Mouse (Mus musculus): ENCODE results near the gene 4930402H24Rik. TPM values are rescaled to one million over a fixed set of nuclear protein-coding genes. Genes with fewer than 3 reads are reported as not detected.

4930402H24Rik gene
- polyA plus RNA-seq, 1 experiment from 2014 or later, result 70.6 TPM

DNA sequence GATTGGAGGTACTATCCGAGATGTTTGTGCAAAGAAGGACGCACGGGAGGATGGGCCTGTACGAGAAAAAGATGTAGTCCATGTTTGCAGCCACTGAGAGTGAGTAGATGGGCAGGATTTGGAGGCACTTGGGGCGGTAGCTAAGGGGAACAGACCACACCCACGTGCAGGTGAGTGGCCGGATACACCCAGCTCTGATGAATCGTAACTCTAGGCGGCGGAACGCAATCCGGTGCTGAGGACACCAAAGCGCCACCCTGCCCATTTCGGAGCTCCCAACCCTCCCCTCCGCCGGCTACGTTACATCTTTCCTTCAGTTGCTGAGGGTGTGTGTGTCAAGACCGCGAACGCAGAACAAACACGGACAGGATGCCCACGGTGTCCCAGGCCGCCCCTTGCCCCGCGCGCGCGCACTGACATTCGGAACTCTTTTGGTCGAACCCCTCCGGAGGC lies 209.5 kb downstream of the 4930402H24Rik start:
- peak overlapping the region; percentile 98 for H3K4me2 ChIP-seq (replicated peaks; ENCODE audit: low read depth, low read length)
- no peaks in the 10 kb centered on the region for H3K36me3 ChIP-seq (ENCODE audit: control insufficient read depth, insufficient read depth, low read length)
- H3K4me1 ChIP-seq (replicated peaks; ENCODE audit: control insufficient read depth, insufficient read depth, low read length), result no peaks in the 10 kb centered on the region
- H3K4me3 ChIP-seq (ENCODE audit: low read depth, low read length), result peak overlapping the region; percentile 54
- H3K9me3 ChIP-seq (ENCODE audit: control insufficient read depth, low read length), result no peaks in the 10 kb centered on the region
- ATAC-seq (ENCODE audit: low FRiP score) (no peak), DNase-seq (ENCODE audit: low spot score) (no peak)
- H3K9ac ChIP-seq (ENCODE audit: low read depth, low read length), result peak overlapping the region; percentile 38; the same call in 1 of the 2 replicates
- H3K27ac ChIP-seq (ENCODE audit: low read depth, low read length), result no peak overlapping the region
- WGBS, result under 1% methylated on average over 31 of the region's 31 CpGs
- H3K27me3 ChIP-seq (ENCODE audit: control insufficient read depth, insufficient read depth, low read length), result peaks cover 31% of the 10 kb centered on the region

DNA sequence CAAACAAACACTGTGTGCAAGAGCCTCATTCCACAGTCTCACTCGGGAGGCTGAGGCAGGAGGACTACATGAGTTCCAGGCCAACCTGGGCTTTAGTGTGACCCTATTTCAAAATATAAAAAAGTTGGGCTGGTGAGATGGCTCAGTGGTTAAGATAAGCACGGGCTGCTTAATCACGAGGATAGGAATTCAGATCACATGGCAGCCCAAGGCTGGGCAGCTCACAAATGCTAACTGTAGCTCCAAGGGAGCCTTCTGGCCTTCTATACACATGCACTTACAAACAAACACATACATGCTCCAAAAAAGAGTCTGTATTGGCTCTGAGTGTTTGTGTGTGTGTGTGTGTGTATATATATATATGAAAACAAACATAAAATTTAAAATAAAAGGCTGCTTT lies 212.6 kb downstream of the 4930402H24Rik start:
- WGBS, result 46% methylated on average over 3 of the region's 3 CpGs
- H3K4me1 ChIP-seq (replicated peaks; ENCODE audit: control insufficient read depth, insufficient read depth, low read length), result no peaks in the 10 kb centered on the region
- no peak overlapping the region for H3K4me2 ChIP-seq (replicated peaks; ENCODE audit: low read depth, low read length)
- H3K27me3 ChIP-seq (ENCODE audit: control insufficient read depth, insufficient read depth, low read length), result peaks cover 27% of the 10 kb centered on the region
- DNase-seq (ENCODE audit: low spot score), result no peak
- H3K9ac ChIP-seq (ENCODE audit: low read depth, low read length), result no peak overlapping the region
- no peaks in the 10 kb centered on the region for H3K36me3 ChIP-seq (ENCODE audit: control insufficient read depth, insufficient read depth, low read length)
- no peak for ATAC-seq (ENCODE audit: low FRiP score)
- H3K9me3 ChIP-seq (ENCODE audit: control insufficient read depth, low read length), result no peaks in the 10 kb centered on the region
- H3K27ac ChIP-seq (ENCODE audit: low read depth, low read length), result no peak overlapping the region
- no peak overlapping the region for H3K4me3 ChIP-seq (ENCODE audit: low read depth, low read length)

DNA sequence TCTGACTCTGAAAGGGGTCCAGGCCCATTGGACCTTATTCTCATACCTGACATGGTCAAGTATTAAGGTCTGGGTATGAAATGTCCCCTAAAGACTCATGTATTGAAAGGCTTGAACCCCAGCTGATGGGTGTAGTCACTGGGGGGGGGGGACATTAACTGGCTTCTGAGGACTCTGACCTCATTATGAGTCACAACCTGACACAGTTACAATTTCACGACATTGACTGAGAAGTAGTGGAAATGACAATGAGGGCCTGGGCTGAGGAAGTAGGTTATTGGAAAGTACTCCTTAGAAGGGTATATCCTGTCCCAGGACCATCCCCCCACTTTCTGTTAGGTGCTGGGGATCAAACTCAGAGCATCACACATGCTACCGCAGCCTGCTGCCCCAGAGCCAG lies 217.2 kb downstream of the 4930402H24Rik start:
- Histone ChIP-seq H3K4me2 (replicated peaks; ENCODE audit: low read depth, low read length) (no peak overlapping the region), H3K36me3 (ENCODE audit: control insufficient read depth, insufficient read depth, low read length) (no peaks in the 10 kb centered on the region), H3K4me3 (ENCODE audit: low read depth, low read length) (no peak overlapping the region), H3K9ac (ENCODE audit: low read depth, low read length) (no peak overlapping the region), H3K27ac (ENCODE audit: low read depth, low read length) (no peak overlapping the region), H3K4me1 (replicated peaks; ENCODE audit: control insufficient read depth, insufficient read depth, low read length) (no peaks in the 10 kb centered on the region), H3K9me3 (ENCODE audit: control insufficient read depth, low read length) (no peaks in the 10 kb centered on the region), H3K27me3 (ENCODE audit: control insufficient read depth, insufficient read depth, low read length) (no peaks in the 10 kb centered on the region)
- DNase-seq (ENCODE audit: low spot score) (no peak), ATAC-seq (ENCODE audit: low FRiP score) (no peak)
- 70% methylated on average over 2 of the region's 2 CpGs for WGBS

DNA sequence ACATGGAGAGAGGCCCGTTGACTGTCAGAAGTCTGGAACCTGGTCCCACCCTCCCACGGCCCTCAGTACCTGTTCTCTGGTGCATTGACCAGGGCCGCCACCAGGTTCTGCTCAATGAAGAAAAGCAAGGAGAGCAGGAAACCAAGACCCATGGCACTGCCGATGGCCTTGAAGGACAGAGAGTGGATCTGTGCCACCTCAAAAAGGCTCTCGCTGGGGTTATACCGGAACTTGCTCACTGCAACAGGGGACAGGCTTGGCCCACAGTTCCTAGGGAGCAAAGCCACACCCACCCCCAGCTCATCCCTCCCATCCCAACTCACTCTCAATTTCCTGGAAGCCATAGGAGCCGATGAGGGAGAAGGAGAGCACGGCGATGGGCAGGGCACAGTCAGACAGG lies 220.8 kb downstream of the 4930402H24Rik start:
- WGBS, result 92% methylated on average over 9 of the region's 9 CpGs
- DNase-seq (ENCODE audit: low spot score) (no peak), ATAC-seq (ENCODE audit: low FRiP score) (no peak)
- no peak overlapping the region for H3K27ac ChIP-seq (ENCODE audit: low read depth, low read length)
- no peak overlapping the region for H3K4me2 ChIP-seq (replicated peaks; ENCODE audit: low read depth, low read length)
- no peaks in the 10 kb centered on the region for H3K4me1 ChIP-seq (replicated peaks; ENCODE audit: control insufficient read depth, insufficient read depth, low read length)
- no peaks in the 10 kb centered on the region for H3K9me3 ChIP-seq (ENCODE audit: control insufficient read depth, low read length)
- H3K9ac ChIP-seq (ENCODE audit: low read depth, low read length), result no peak overlapping the region
- no peaks in the 10 kb centered on the region for H3K27me3 ChIP-seq (ENCODE audit: control insufficient read depth, insufficient read depth, low read length)
- H3K36me3 ChIP-seq (ENCODE audit: control insufficient read depth, insufficient read depth, low read length), result peaks cover 2% of the 10 kb centered on the region; the same call in 1 of the 2 replicates
- H3K4me3 ChIP-seq (ENCODE audit: low read depth, low read length), result no peak overlapping the region

DNA sequence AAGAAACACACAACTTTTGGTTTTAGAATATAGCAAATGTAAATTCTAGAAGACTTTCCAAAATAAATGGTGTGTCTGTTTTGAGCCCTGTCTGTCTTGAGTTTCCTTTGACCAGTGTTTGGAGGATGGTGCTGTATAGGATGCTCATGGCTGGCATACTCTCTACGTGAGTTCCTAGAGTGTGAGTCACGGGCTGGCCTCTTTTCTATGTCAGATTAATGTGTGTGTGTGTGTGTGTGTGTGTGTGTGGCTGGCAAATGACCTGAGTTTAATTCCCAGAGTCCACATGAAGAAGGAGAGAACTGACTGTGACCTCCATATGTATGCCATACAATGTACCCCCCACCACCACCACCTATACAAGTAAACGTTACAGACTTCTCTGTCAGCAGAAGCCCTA lies 224.7 kb downstream of the 4930402H24Rik start:
- H3K4me1 ChIP-seq (replicated peaks; ENCODE audit: control insufficient read depth, insufficient read depth, low read length), result no peaks in the 10 kb centered on the region
- no peak overlapping the region for H3K27ac ChIP-seq (ENCODE audit: low read depth, low read length)
- WGBS, result 84% methylated on average over 3 of the region's 3 CpGs
- ATAC-seq (ENCODE audit: low FRiP score) (no peak), DNase-seq (ENCODE audit: low spot score) (no peak)
- H3K9ac ChIP-seq (ENCODE audit: low read depth, low read length), result no peak overlapping the region
- no peak overlapping the region for H3K4me2 ChIP-seq (replicated peaks; ENCODE audit: low read depth, low read length)
- H3K9me3 ChIP-seq (ENCODE audit: control insufficient read depth, low read length), result no peaks in the 10 kb centered on the region
- H3K4me3 ChIP-seq (ENCODE audit: low read depth, low read length), result no peak overlapping the region
- H3K27me3 ChIP-seq (ENCODE audit: control insufficient read depth, insufficient read depth, low read length), result no peaks in the 10 kb centered on the region
- peaks cover 11% of the 10 kb centered on the region; the same call in 1 of the 2 replicates for H3K36me3 ChIP-seq (ENCODE audit: control insufficient read depth, insufficient read depth, low read length)

DNA sequence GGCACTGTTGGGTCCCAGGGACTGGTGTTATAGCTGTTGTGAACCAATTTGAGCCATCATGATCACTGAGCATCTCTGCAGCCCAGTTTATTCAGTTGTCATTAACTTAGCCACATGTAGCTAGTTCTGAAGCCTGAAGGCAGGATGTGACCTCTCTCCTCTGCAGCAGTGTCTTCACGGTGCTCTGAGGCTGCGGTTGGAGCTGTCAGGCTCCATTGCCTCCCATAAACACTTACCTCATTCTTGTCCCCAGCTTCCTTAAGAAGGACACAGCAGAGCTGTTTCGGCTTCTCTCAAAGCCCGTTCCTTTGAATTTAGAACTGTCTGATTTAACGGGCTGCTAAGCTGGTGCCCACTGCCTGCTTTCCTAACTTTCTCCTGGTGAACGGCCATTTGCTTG lies 226.3 kb downstream of the 4930402H24Rik start:
- peaks cover 16% of the 10 kb centered on the region; the same call in 1 of the 2 replicates for H3K36me3 ChIP-seq (ENCODE audit: control insufficient read depth, insufficient read depth, low read length)

DNA sequence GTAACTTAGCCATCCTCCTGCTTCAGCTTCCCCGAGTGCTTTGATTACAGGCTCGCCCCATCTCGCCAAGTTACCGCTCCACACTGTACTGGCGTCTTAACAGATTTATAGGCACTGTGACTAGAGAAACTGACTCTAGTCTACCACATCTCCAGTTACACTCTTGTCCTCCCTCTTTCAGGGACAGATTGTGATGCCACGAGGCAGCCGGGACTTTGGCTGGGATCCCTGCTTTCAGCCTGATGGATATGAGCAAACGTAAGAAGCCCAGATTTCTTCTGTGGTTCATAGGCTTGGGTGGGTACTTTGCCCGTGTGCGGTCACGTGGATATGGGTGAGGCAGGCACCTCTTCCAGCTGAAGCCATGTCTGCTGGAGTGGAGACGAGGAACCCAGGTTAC lies 227.1 kb downstream of the 4930402H24Rik start:
- H3K4me3 ChIP-seq (ENCODE audit: low read depth, low read length), result no peak overlapping the region
- no peak overlapping the region for H3K27ac ChIP-seq (ENCODE audit: low read depth, low read length)
- peaks cover 18% of the 10 kb centered on the region; the same call in 1 of the 2 replicates for H3K36me3 ChIP-seq (ENCODE audit: control insufficient read depth, insufficient read depth, low read length)
- DNase-seq (ENCODE audit: low spot score) (no peak), ATAC-seq (ENCODE audit: low FRiP score) (no peak)
- H3K9me3 ChIP-seq (ENCODE audit: control insufficient read depth, low read length), result no peaks in the 10 kb centered on the region
- no peaks in the 10 kb centered on the region for H3K4me1 ChIP-seq (replicated peaks; ENCODE audit: control insufficient read depth, insufficient read depth, low read length)
- no peaks in the 10 kb centered on the region for H3K27me3 ChIP-seq (ENCODE audit: control insufficient read depth, insufficient read depth, low read length)
- H3K9ac ChIP-seq (ENCODE audit: low read depth, low read length), result no peak overlapping the region
- WGBS, result 95% methylated on average over 12 of the region's 12 CpGs
- no peak overlapping the region for H3K4me2 ChIP-seq (replicated peaks; ENCODE audit: low read depth, low read length)

More for the DNA sequence above, 226.3 kb downstream of the 4930402H24Rik start:
- Histone ChIP-seq H3K4me2 (replicated peaks; ENCODE audit: low read depth, low read length) (no peak overlapping the region), H3K27me3 (ENCODE audit: control insufficient read depth, insufficient read depth, low read length) (no peaks in the 10 kb centered on the region), H3K4me1 (replicated peaks; ENCODE audit: control insufficient read depth, insufficient read depth, low read length) (no peaks in the 10 kb centered on the region), H3K27ac (ENCODE audit: low read depth, low read length) (no peak overlapping the region), H3K4me3 (ENCODE audit: low read depth, low read length) (no peak overlapping the region), H3K9ac (ENCODE audit: low read depth, low read length) (no peak overlapping the region), H3K9me3 (ENCODE audit: control insufficient read depth, low read length) (no peaks in the 10 kb centered on the region)
- DNase-seq (ENCODE audit: low spot score) (no peak), ATAC-seq (ENCODE audit: low FRiP score) (no peak)
- WGBS, result 94% methylated on average over 6 of the region's 6 CpGs

DNA sequence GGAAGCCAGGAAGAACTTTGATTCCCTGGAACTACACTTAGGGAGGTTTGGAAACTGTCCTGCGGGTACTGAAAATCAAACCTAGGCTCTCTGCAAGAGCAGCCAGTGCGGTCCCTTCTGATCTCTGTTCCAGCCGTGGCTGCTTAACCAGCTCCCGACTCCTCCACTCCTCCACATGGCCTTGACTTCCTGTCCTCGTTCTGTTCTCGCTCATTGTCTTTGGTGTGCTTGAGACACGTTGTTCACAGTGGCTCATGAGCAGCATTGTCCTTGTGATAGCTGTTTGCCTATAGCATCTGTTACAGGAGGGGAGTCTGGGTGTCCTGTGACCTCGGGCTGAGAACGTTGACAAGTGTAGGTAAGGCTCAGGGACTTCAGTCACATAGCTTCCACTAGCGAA lies 229.0 kb downstream of the 4930402H24Rik start:
- no peak for DNase-seq (ENCODE audit: low spot score)
- Histone ChIP-seq H3K36me3 (ENCODE audit: control insufficient read depth, insufficient read depth, low read length) (peaks cover 24% of the 10 kb centered on the region; the same call in 1 of the 2 replicates), H3K9me3 (ENCODE audit: control insufficient read depth, low read length) (no peaks in the 10 kb centered on the region), H3K27me3 (ENCODE audit: control insufficient read depth, insufficient read depth, low read length) (no peaks in the 10 kb centered on the region), H3K4me3 (ENCODE audit: low read depth, low read length) (no peak overlapping the region), H3K9ac (ENCODE audit: low read depth, low read length) (no peak overlapping the region), H3K4me1 (replicated peaks; ENCODE audit: control insufficient read depth, insufficient read depth, low read length) (no peaks in the 10 kb centered on the region), H3K27ac (ENCODE audit: low read depth, low read length) (no peak overlapping the region), H3K4me2 (replicated peaks; ENCODE audit: low read depth, low read length) (no peak overlapping the region)
- WGBS, result 93% methylated on average over 10 of the region's 10 CpGs
- no peak for ATAC-seq (ENCODE audit: low FRiP score)

DNA sequence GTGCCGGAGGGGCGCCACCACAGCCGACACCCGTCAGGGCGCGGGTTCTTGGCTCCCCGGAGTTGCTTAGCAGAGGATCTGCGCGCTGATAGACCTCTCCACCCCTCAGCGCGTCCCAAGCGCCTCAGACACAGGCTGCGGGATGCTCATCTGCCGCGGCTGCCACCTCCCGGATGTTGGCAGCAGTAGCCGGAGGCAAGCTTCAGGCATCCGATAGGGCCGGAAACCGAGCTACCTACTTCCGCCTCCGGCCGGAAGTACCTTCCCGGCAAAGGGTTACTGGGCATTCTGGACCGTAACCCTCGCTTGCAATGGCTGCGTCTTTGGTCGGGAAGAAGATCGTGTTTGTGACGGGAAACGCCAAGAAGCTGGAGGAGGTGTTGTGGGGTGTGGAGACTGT lies 238.6 kb downstream of the 4930402H24Rik start, which contains the start of gene Itpa:
TSS of gene Itpa (plus strand) at position 52 of the 400 bp plus-strand sequence.
- peak within 1 kb of the TSS; percentile 75 for H3K9ac ChIP-seq (ENCODE audit: low read depth, low read length)
- peak within 1 kb of the TSS; percentile 71 for H3K4me3 ChIP-seq (ENCODE audit: low read depth, low read length)
- 1% methylated on average over 31 of the region's 31 CpGs for whole genome bisulfite sequencing
- H3K4me2 ChIP-seq (replicated peaks; ENCODE audit: low read depth, low read length), result peak within 1 kb of the TSS; percentile 84
- H3K4me1 ChIP-seq (replicated peaks; ENCODE audit: control insufficient read depth, insufficient read depth, low read length), result 0 out of 2 replicates have a peak, but pooled peaks cover 2% of the 10 kb centered on the region
- H3K36me3 ChIP-seq (ENCODE audit: control insufficient read depth, insufficient read depth, low read length), result peaks cover 2% of the 10 kb centered on the region; the same call in 1 of the 2 replicates
- DNase-seq (ENCODE audit: low spot score), result peak; percentile 90
- peak; percentile 71 for ATAC-seq (ENCODE audit: low FRiP score)
- H3K27ac ChIP-seq (ENCODE audit: low read depth, low read length), result peak within 1 kb of the TSS; percentile 51; the same call in 1 of the 2 replicates
- H3K27me3 ChIP-seq (ENCODE audit: control insufficient read depth, insufficient read depth, low read length), result no peaks in the 10 kb centered on the region
- H3K9me3 ChIP-seq (ENCODE audit: control insufficient read depth, low read length), result no peaks in the 10 kb centered on the region

Data from hindbrain, embryonic 11.5 days (tissue).